Mouse (Mus musculus): ENCODE results near the gene Bsdc1. TPM values are rescaled to one million over a fixed set of nuclear protein-coding genes. Genes with fewer than 3 reads are reported as not detected.
"Not testable (repeated sequence)": the region's sequence is repeated elsewhere in the genome, so short reads cannot be mapped to it uniquely, and the experiment has no call there.

The Bsdc1 gene
- polyA plus RNA-seq, 1 experiment from 2014 or later, result 30.2 TPM

DNA sequence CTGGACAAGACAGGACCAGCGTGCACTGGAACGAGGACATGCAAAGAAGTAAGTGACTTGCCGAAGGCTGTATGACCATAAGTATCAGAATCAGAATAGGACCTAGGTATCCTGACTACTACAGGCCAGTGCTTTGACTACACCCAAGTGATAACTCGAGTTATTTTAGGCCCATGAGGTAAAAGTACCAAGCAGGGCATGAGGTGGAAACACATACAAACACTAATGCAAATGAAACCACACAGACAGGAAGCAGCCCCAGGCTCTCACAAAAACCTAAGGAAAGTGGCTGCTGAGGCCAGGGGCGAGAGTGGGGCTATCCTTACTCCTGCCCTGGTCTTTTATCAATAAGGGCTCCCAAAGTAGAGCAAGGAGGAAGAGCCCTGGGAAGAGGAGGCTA lies 64.0 kb downstream of the Bsdc1 start:
- Histone ChIP-seq H3K27ac (no peak overlapping the region), H3K27me3 (no peaks in the 10 kb centered on the region), H3K9me3 (no peaks in the 10 kb centered on the region), H3K4me3 (no peak overlapping the region), H3K4me1 (no peaks in the 10 kb centered on the region), H3K4me2 (no peak overlapping the region), H3K36me3 (peaks cover 89% of the 10 kb centered on the region), H3K9ac (no peak overlapping the region)
- WGBS, result 92% methylated on average over 5 of the region's 5 CpGs
- ATAC-seq (ENCODE audit: insufficient number of reproducible peaks, low FRiP score, low TSS enrichment, low read depth), result no peak

DNA sequence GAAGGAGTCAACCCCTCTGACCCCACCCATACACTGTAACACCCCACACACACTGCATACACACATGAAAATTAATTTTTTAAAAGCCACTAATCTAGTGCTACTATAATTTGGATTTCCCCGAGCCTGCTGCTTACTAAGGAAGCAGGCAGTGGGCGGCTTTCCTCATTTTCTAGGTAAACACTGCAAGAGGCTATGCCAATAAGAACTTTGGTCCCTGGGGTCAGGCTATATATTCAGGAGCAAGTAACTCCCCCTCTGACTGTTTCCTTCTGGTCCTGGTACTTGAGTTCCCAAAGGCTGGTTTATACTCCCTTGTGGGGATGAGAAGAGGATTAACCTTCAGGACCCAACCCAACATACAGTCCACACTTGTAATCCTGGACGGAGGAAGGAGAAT lies 64.5 kb downstream of the Bsdc1 start:
- Histone ChIP-seq H3K27me3 (no peaks in the 10 kb centered on the region), H3K4me2 (no peak overlapping the region), H3K9ac (no peak overlapping the region), H3K4me1 (no peaks in the 10 kb centered on the region), H3K9me3 (no peaks in the 10 kb centered on the region), H3K4me3 (no peak overlapping the region), H3K36me3 (peaks cover 90% of the 10 kb centered on the region), H3K27ac (no peak overlapping the region)
- no peak for ATAC-seq (ENCODE audit: insufficient number of reproducible peaks, low FRiP score, low TSS enrichment, low read depth)
- 77% methylated on average over 3 of the region's 3 CpGs for WGBS

DNA sequence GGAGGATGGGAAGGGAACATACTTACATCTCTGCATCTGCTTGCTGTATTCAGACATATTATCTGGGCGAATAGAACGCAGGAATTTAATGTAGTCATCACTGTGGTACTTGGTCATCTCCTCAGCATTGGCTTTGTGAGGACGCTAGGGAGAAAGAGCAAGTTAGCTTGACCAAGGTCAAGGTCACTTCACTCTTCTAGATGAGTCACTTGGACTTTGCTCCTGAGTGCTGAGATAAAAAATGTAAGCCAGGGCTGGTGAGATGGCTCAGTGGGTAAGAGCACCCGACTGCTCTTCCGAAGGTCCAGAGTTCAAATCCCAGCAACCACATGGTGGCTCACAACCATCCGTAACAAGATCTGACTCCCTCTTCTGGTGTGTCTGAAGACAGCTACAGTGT lies 67.5 kb downstream of the Bsdc1 start:
- not testable (repeated sequence) for H3K4me2 ChIP-seq; H3K27ac ChIP-seq; H3K27me3 ChIP-seq; ATAC-seq (ENCODE audit: insufficient number of reproducible peaks, low FRiP score, low TSS enrichment, low read depth); H3K9me3 ChIP-seq; H3K9ac ChIP-seq; H3K4me3 ChIP-seq; H3K4me1 ChIP-seq
- peaks cover 80% of the 10 kb centered on the region for H3K36me3 ChIP-seq
- 94% methylated on average over 6 of the region's 6 CpGs for WGBS

Other genes with a start within 250 kb of the Bsdc1 start
- gene C77080, start 200.2 kb upstream of the Bsdc1 start, polyA plus RNA-seq (2015; fragmentation: Nextera tagmentation; extraction: Ambion mirVana), result 9.6 and 11.6 TPM in 2 replicates
- gene Sync, start 174.0 kb upstream of the Bsdc1 start, polyA plus RNA-seq (2015; fragmentation: Nextera tagmentation; extraction: Ambion mirVana), result 5.0 and 9.6 TPM in 2 replicates
- 326 and 338 TPM in 2 replicates for gene Rbbp4, start 126.2 kb upstream of the Bsdc1 start, polyA plus RNA-seq (2015; fragmentation: Nextera tagmentation; extraction: Ambion mirVana)
- gene Zbtb8os, start 125.9 kb upstream of the Bsdc1 start, polyA plus RNA-seq (2015; fragmentation: Nextera tagmentation; extraction: Ambion mirVana), result 39.1 and 47.0 TPM in 2 replicates
- gene Zbtb8a, start 83.5 kb upstream of the Bsdc1 start, polyA plus RNA-seq (2015; fragmentation: Nextera tagmentation; extraction: Ambion mirVana), result 15.8 and 16.4 TPM in 2 replicates
- gene Zbtb8b, start 20.7 kb upstream of the Bsdc1 start, polyA plus RNA-seq (2015; fragmentation: Nextera tagmentation; extraction: Ambion mirVana), result 0.86 and 1.00 TPM in 2 replicates
- not detected in 2 replicates for gene Tssk3, start 29.4 kb downstream of the Bsdc1 start, polyA plus RNA-seq (2015; fragmentation: Nextera tagmentation; extraction: Ambion mirVana)
- gene Fam229a, start 29.6 kb downstream of the Bsdc1 start, polyA plus RNA-seq (2015; fragmentation: Nextera tagmentation; extraction: Ambion mirVana), result not detected in 2 replicates
- 445 and 538 TPM in 2 replicates for gene Marcksl1, start 52.0 kb downstream of the Bsdc1 start, polyA plus RNA-seq (2015; fragmentation: Nextera tagmentation; extraction: Ambion mirVana)
- 196 and 204 TPM in 2 replicates for gene Hdac1, start 81.1 kb downstream of the Bsdc1 start, polyA plus RNA-seq (2015; fragmentation: Nextera tagmentation; extraction: Ambion mirVana)
- 5.8 and 6.3 TPM in 2 replicates for gene Lck, start 112.1 kb downstream of the Bsdc1 start, polyA plus RNA-seq (2015; fragmentation: Nextera tagmentation; extraction: Ambion mirVana)
- 6.9 and 7.0 TPM in 2 replicates for gene Fam167b, start 117.0 kb downstream of the Bsdc1 start, polyA plus RNA-seq (2015; fragmentation: Nextera tagmentation; extraction: Ambion mirVana)
- gene Eif3i, start 139.1 kb downstream of the Bsdc1 start, polyA plus RNA-seq (2015; fragmentation: Nextera tagmentation; extraction: Ambion mirVana), result 275 and 278 TPM in 2 replicates
- gene Tmem234, start 139.1 kb downstream of the Bsdc1 start, polyA plus RNA-seq (2015; fragmentation: Nextera tagmentation; extraction: Ambion mirVana), result 192 and 199 TPM in 2 replicates
- gene Dcdc2b, start 152.7 kb downstream of the Bsdc1 start, polyA plus RNA-seq (2015; fragmentation: Nextera tagmentation; extraction: Ambion mirVana), result 2.4 TPM in 2 replicates
- 28.2 and 29.6 TPM in 2 replicates for gene Iqcc, start 157.5 kb downstream of the Bsdc1 start, polyA plus RNA-seq (2015; fragmentation: Nextera tagmentation; extraction: Ambion mirVana)
- 50.8 and 50.9 TPM in 2 replicates for gene Ccdc28b, start 162.4 kb downstream of the Bsdc1 start, polyA plus RNA-seq (2015; fragmentation: Nextera tagmentation; extraction: Ambion mirVana)
- 84.9 and 92.7 TPM in 2 replicates for gene Txlna, start 179.5 kb downstream of the Bsdc1 start, polyA plus RNA-seq (2015; fragmentation: Nextera tagmentation; extraction: Ambion mirVana)
- gene Kpna6, start 211.2 kb downstream of the Bsdc1 start, polyA plus RNA-seq (2015; fragmentation: Nextera tagmentation; extraction: Ambion mirVana), result 15.3 TPM in 2 replicates
- gene Tmem39b, start 235.3 kb downstream of the Bsdc1 start, polyA plus RNA-seq (2015; fragmentation: Nextera tagmentation; extraction: Ambion mirVana), result 12.9 and 15.9 TPM in 2 replicates

All from limb, embryonic 15.5 days (tissue).